Mouse (Mus musculus) CH12.LX (cell line): ENCODE measurements around the gene Cdh4. TPM values are rescaled to one million over a fixed set of nuclear protein-coding genes. Genes with fewer than 3 reads are reported as not detected.

Experiments
- DNase-seq: peaks from one replicate; pipeline ENCODE4 v3.0.0-alpha.2; 2013; ENCODE audit errors: extremely low read depth
- H3K27ac ChIP-seq: 2 replicates; pipeline ENCODE4 v1.5.1; 2012; ENCODE audit warnings: low read depth, mild to moderate bottlenecking, control low read depth, moderate library complexity; ENCODE audit not compliant: insufficient read depth
- H3K27me3 ChIP-seq: replicated peaks from 2 replicates; pipeline ENCODE3; 2012; ENCODE audit warnings: inconsistent platforms
- H3K36me3 ChIP-seq, 2 experiments: replicated peaks in 1 of 2; 2 replicates each; pipeline versions ENCODE3 to v1.6.1; 2012; ENCODE audit warnings: inconsistent platforms in 1 of 2, low read length in 1 of 2, mild to moderate bottlenecking in 1 of 2, mixed read lengths in 1 of 2, moderate library complexity in 1 of 2; ENCODE audit not compliant: control insufficient read depth in 1 of 2, insufficient read depth in 1 of 2
- H3K4me1 ChIP-seq, 2 experiments: 2 replicates each; pipeline ENCODE4 v1.6.1; 2012; ENCODE audit warnings: inconsistent platforms in 1 of 2, moderate library complexity in 1 of 2; ENCODE audit not compliant: insufficient read depth in 2 of 2, control insufficient read depth in 1 of 2
- H3K4me2 ChIP-seq: 2 replicates; pipeline ENCODE4 v1.6.1; 2012; ENCODE audit warnings: low read depth, mild to moderate bottlenecking, control low read depth; ENCODE audit not compliant: poor library complexity, insufficient read depth, severe bottlenecking
- H3K4me3 ChIP-seq, 3 experiments: fragments of 150-350 bp in 1 of 3; sonication (generic) in 1 of 3; replicated peaks in 1 of 3; 2 replicates each; pipeline versions ENCODE3 to v1.5.1; 2011 to 2012; ENCODE audit warnings: low read depth in 2 of 3, low read length in 2 of 3, mild to moderate bottlenecking in 2 of 3, moderate library complexity in 2 of 3, control low read depth in 1 of 3, improper control_type of control experiment in 1 of 3, inconsistent platforms in 1 of 3, mixed read lengths in 1 of 3; ENCODE audit not compliant: poor library complexity in 1 of 3
- H3K79me2 ChIP-seq: replicated peaks from 2 replicates; pipeline ENCODE4 v1.6.1; 2012; ENCODE audit warnings: mild to moderate bottlenecking, moderate library complexity; ENCODE audit not compliant: control insufficient read depth, poor library complexity, insufficient read depth, severe bottlenecking; ENCODE audit errors: extremely low read depth
- H3K9ac ChIP-seq: 2 replicates; pipeline ENCODE4 v1.6.1; 2012; ENCODE audit warnings: low read depth, mild to moderate bottlenecking, control low read depth, moderate library complexity; ENCODE audit not compliant: insufficient read depth
- H3K9me3 ChIP-seq: replicated peaks from 2 replicates; pipeline ENCODE3; 2012; ENCODE audit warnings: low read length, inconsistent platforms, mixed read lengths
- BHLHE40 ChIP-seq: IDR thresholded peaks from 2 replicates; pipeline ENCODE4 v1.6.1; 2011; ENCODE audit warnings: mild to moderate bottlenecking, low read depth, low read length, improper control_type of control experiment
- CHD1 ChIP-seq: IDR thresholded peaks from 2 replicates; pipeline ENCODE4 v1.6.1; 2012; ENCODE audit warnings: low read depth, low read length, improper control_type of control experiment, inconsistent platforms
- EP300 ChIP-seq: IDR thresholded peaks from 2 replicates; pipeline ENCODE4 v1.6.1; 2011; ENCODE audit warnings: low read length, improper control_type of control experiment
- JUND ChIP-seq: conservative IDR thresholded peaks from 2 replicates; pipeline ENCODE4 v1.6.1; 2011; ENCODE audit warnings: low read depth, low read length, improper control_type of control experiment
- KAT2A ChIP-seq: IDR thresholded peaks from 2 replicates; pipeline ENCODE4 v1.6.1; 2012; ENCODE audit warnings: low read length, improper control_type of control experiment, inconsistent platforms; ENCODE audit not compliant: insufficient replicate concordance
- MAX ChIP-seq: IDR thresholded peaks from 2 replicates; pipeline ENCODE4 v1.6.1; 2011; ENCODE audit warnings: low read length, improper control_type of control experiment
- MEF2A ChIP-seq: IDR thresholded peaks from 2 replicates; pipeline ENCODE4 v1.6.1; 2014; ENCODE audit warnings: low read depth, mild to moderate bottlenecking, inconsistent platforms, low read length, improper control_type of control experiment, borderline replicate concordance
- MXI1 ChIP-seq: IDR thresholded peaks from 2 replicates; pipeline ENCODE4 v1.6.1; 2011; ENCODE audit warnings: mild to moderate bottlenecking, low read depth, low read length, improper control_type of control experiment
- PAX5 ChIP-seq: IDR thresholded peaks from 2 replicates; pipeline ENCODE4 v1.6.1; 2012; ENCODE audit warnings: low read length, inconsistent platforms, mixed read lengths
- RCOR1 ChIP-seq: conservative IDR thresholded peaks from 2 replicates; pipeline ENCODE4 v1.6.1; 2012; ENCODE audit warnings: low read depth, mild to moderate bottlenecking, inconsistent platforms, low read length, improper control_type of control experiment
- SIN3A ChIP-seq: IDR thresholded peaks from 2 replicates; pipeline ENCODE4 v1.6.1; 2012; ENCODE audit warnings: low read length, improper control_type of control experiment, inconsistent platforms
- SMC3 ChIP-seq: IDR thresholded peaks from 2 replicates; pipeline ENCODE4 v1.6.1; 2011; ENCODE audit warnings: low read depth, low read length, improper control_type of control experiment
- TBP ChIP-seq: conservative IDR thresholded peaks from 2 replicates; pipeline ENCODE4 v1.6.1; 2011; ENCODE audit warnings: low read depth, low read length, improper control_type of control experiment
- USF2 ChIP-seq: conservative IDR thresholded peaks from 2 replicates; pipeline ENCODE4 v1.6.1; 2011; ENCODE audit warnings: low read depth, low read length, improper control_type of control experiment
- ZC3H11A ChIP-seq: IDR thresholded peaks from 2 replicates; pipeline ENCODE4 v1.6.1; 2012; ENCODE audit warnings: low read depth, mild to moderate bottlenecking, inconsistent platforms, low read length, improper control_type of control experiment
- ZMIZ1 ChIP-seq: IDR thresholded peaks from 2 replicates; pipeline ENCODE4 v1.6.1; 2012; ENCODE audit warnings: low read depth, mild to moderate bottlenecking, inconsistent platforms, low read length, improper control_type of control experiment
- dilution Hi-C: fragments of 300-500 bp; cut with MboI; formaldehyde crosslinking; loops from 2 replicates; pipeline ENCODE4 v1.14.3; 2020; ENCODE audit warnings: low sequenced_read_pairs; ENCODE audit not compliant: extremely low pct_unique_long_range_greater_than_20kb, extremely low pct_ligation_motif_present
- in situ Hi-C: fragments of 300-500 bp; cut with MboI; formaldehyde crosslinking; loops from 3 replicates; pipeline ENCODE4 v1.14.3; 2019; ENCODE audit warnings: low sequenced_read_pairs, low pct_ligation_motif_present, low pct_unique_long_range_greater_than_20kb, mixed read lengths
- polyA plus RNA-seq: library from polyadenylated mRNA; unstranded; fragments of >175 nt; gene quantifications from 2 replicates; pipeline ENCODE4 v1.2.1, GENCODE M21; 2012; ENCODE audit warnings: low read depth; ENCODE audit not compliant: insufficient read length
- total RNA-seq, 2 experiments: library from RNA; depleted of rRNA; stranded (reverse); fragments of 300-350 nt in 1 of 2; fragments of >200 nt in 1 of 2; gene quantifications; 2 replicates each; pipeline ENCODE4 v1.2.3; 2012 to 2014

Cdh4 gene
- total and polyA plus RNA-seq, 3 experiments: not detected

DNA sequence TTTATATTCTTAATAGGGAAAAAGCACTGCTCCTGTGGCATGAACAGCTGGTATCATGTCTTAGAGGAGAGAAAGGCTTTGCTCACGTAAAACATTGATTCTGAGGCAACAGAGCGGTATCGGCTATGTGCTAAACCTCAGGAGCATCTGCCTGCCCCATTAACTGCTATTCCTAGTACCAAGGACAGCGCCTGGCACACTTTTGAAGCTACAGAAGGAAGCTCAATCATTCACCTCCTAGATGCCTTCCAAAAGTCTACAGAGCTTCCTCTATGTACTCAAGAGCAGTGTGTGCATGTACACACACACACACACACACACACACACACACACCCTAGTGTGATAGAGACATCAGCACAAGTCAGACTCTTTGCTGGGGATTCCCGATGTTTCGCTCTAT is 34.4 kb downstream of the Cdh4 start:
- no peak overlapping the region for H3K9ac ChIP-seq
- no peaks in the 10 kb centered on the region for H3K4me1 ChIP-seq
- no peak overlapping the region for H3K4me3 ChIP-seq
- in situ Hi-C loops (no loop called here), dilution Hi-C loops (no loop called here)
- no peak for TF ChIP-seq JUND
- TF ChIP-seq KAT2A: no peak
- TF ChIP-seq USF2: no peak
- TF ChIP-seq BHLHE40: no peak
- TF ChIP-seq MEF2A: no peak
- TF ChIP-seq CHD1: no peak
- no peak for TF ChIP-seq SIN3A
- no peak for TF ChIP-seq EP300
- TF ChIP-seq SMC3: no peak
- no peak for TF ChIP-seq TBP
- no peak for TF ChIP-seq RCOR1
- DNase-seq: no peak
- H3K79me2 ChIP-seq: no peaks in the 10 kb centered on the region
- H3K27me3 ChIP-seq: no peaks in the 10 kb centered on the region
- H3K9me3 ChIP-seq: peaks cover 84% of the 10 kb centered on the region
- no peak overlapping the region for H3K4me2 ChIP-seq
- no peak overlapping the region for H3K27ac ChIP-seq
- H3K36me3 ChIP-seq: no peaks in the 10 kb centered on the region

GRCm38 (mm10) chr2:179480800-179481200 is 38.6 kb downstream of the Cdh4 start:
- no peak for TF ChIP-seq PAX5
- TF ChIP-seq MXI1: no peak
- TF ChIP-seq RCOR1: no peak
- no peak for TF ChIP-seq ZMIZ1
- TF ChIP-seq MAX: no peak
- no peak for TF ChIP-seq ZC3H11A
- no peak for TF ChIP-seq SMC3
- TF ChIP-seq KAT2A: no peak
- no peak overlapping the region for H3K4me2 ChIP-seq
- peaks cover 84% of the 10 kb centered on the region for H3K9me3 ChIP-seq
- no peaks in the 10 kb centered on the region for H3K4me1 ChIP-seq
- in situ Hi-C loops: no loop called here
- no peaks in the 10 kb centered on the region for H3K36me3 ChIP-seq
- H3K27ac ChIP-seq: no peak overlapping the region
- H3K4me3 ChIP-seq: no peak overlapping the region
- H3K27me3 ChIP-seq: no peaks in the 10 kb centered on the region
- no peak for DNase-seq
- no peaks in the 10 kb centered on the region for H3K79me2 ChIP-seq
- no peak overlapping the region for H3K9ac ChIP-seq
- dilution Hi-C loops: no loop called here
